Mouse (Mus musculus) hindbrain, embryonic 10.5 days (tissue): ENCODE measurements around the gene I0C0044D17Rik. TPM values are rescaled to one million over a fixed set of nuclear protein-coding genes. Genes with fewer than 3 reads are reported as not detected.
"Not testable (repeated sequence)": the region's sequence is repeated elsewhere in the genome, so short reads cannot be mapped to it uniquely, and the experiment has no call there.

ENCODE experiments used
- DNase-seq: peaks from one replicate; pipeline ENCODE4 v3.0.0-alpha.2; 2017; ENCODE audit warnings: low spot score
- H3K27ac ChIP-seq: fragments of 300-500 bp; sonication (generic); 2 replicates; pipeline ENCODE4 v1.5.1; 2016; ENCODE audit warnings: mild to moderate bottlenecking, moderate library complexity
- H3K27me3 ChIP-seq: fragments of 300-500 bp; sonication (generic); 2 replicates; pipeline ENCODE4 v1.6.1; 2016; ENCODE audit warnings: mild to moderate bottlenecking; ENCODE audit not compliant: poor library complexity, insufficient read depth, severe bottlenecking
- H3K36me3 ChIP-seq: fragments of 300-500 bp; sonication (generic); 2 replicates; pipeline ENCODE4 v1.6.1; 2016; ENCODE audit warnings: mild to moderate bottlenecking, moderate library complexity
- H3K4me1 ChIP-seq: fragments of 300-500 bp; sonication (generic); replicated peaks from 2 replicates; pipeline ENCODE4 v1.6.1; 2016; ENCODE audit warnings: mild to moderate bottlenecking
- H3K4me3 ChIP-seq: fragments of 300-500 bp; sonication (generic); 2 replicates; pipeline ENCODE4 v1.5.1; 2016; ENCODE audit warnings: mild to moderate bottlenecking, moderate library complexity
- H3K9me3 ChIP-seq: fragments of 300-500 bp; sonication (generic); 2 replicates; pipeline ENCODE4 v1.6.1; 2016; ENCODE audit warnings: mild to moderate bottlenecking, moderate library complexity
- WGBS: fragments of 180-500 bp; shearing (Covaris S2); methylation state at CpG from one replicate; pipeline ENCODE4 v1.1.7; 2016; 5-methylcytosine and 5-hydroxymethylcytosine counted together
- polyA plus RNA-seq: library from polyadenylated mRNA; unstranded; fragments of >200 nt; fragmentation: Nextera tagmentation; extraction: Ambion mirVana; gene quantifications from 2 replicates; pipeline ENCODE4 v1.2.1, GENCODE M21; 2016

Gene I0C0044D17Rik
- not detected in 2 replicates for polyA plus RNA-seq

DNA sequence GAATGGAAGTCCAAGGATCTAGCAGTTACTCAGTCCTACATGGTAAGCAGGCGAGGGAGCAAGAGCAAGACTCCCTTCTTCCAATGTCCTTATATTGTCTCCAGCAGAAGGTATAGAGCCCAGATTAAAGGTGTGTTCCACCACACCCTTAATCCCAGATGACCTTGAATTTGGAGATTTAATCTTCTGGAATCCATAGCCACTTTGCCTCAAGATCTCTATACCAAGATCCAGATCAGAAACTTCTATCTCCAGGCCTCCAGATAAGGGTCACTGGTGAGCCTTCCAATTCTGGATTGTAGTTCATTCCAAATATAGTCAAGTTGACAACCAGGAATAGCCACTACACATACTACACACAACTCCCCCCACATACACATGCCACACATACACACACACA is at the start of gene I0C0044D17Rik:
Gene I0C0044D17Rik (minus strand): TSS at position 101 of the 400 bp plus-strand sequence.
- H3K4me1 ChIP-seq = not testable (repeated sequence)

DNA sequence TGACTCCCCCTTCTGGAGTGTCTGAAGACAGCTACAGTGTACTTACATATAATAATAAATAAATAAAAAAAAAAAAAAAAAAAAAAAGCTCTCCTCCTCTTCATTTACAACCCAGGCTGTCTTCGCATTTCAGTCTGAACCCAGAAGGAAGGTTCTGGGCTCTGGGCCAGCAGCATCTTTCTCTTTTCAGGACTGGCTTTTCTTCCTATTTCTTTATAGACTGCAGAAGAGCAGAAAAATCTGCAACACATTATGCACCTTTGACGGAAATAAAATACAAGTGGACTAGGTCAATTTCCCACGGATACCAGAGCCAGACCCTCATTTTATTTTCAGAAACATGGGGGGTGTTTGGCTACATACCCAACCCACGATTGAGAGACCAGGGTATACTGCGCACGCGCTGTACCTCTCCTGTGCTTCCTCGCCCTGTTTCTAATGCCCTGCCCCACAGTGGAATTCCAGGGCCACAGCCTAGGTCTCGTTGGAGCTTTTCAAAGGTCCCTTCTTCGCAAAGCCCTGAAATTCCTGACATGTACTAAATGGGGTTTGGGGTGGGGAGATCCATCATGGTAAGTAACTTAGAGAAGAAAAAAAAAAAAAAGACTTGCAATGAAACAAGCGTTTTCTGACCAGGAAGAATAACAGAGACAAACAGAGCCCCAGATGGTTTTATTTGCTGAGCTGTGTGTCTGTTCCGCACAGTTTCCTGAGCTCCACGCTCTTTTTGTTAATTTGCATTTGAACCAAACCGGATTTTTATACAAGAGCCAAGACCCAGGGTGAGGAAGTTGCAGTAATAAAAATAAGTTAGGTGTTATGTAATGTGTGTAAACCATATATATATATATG is 42.0 kb upstream of the I0C0044D17Rik start:
- Histone ChIP-seq H3K4me1 (no peaks in the 10 kb centered on the region), H3K27me3 (no peaks in the 10 kb centered on the region), H3K36me3 (no peaks in the 10 kb centered on the region), H3K9me3 (0 out of 2 replicates have a peak, but pooled peaks cover 5% of the 10 kb centered on the region), H3K27ac (no peak overlapping the region), H3K4me3 (no peak overlapping the region)
- DNase-seq = no peak
- WGBS = 88% methylated on average over 14 of the region's 14 CpGs

More for the DNA sequence above, at the start of gene I0C0044D17Rik:
- 94% methylated on average over 1 of the region's 1 CpGs for WGBS
- not testable (repeated sequence) for H3K27ac ChIP-seq, DNase-seq, H3K36me3 ChIP-seq, H3K9me3 ChIP-seq, H3K4me3 ChIP-seq
- peaks cover 23% of the 10 kb centered on the region for H3K27me3 ChIP-seq

DNA sequence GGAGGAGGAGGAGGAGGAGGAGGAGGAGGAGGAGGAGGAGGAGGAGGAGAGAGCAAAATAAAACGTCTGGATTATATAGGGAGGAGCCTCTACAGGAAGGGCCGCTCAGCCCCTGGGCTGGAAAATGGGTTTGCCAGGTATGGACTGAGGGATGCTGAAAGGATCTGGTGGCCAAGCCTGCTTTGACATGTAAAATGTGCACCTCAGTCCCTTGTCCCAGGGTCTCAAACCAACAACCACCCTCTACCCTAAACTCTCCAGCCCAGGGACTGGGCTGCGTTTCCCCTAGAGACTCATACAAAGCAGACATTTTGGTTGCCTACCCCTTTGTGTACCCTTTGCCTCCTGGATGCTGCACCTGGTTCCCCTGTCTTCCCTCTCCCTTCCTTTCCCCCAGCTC is 40.9 kb upstream of the I0C0044D17Rik start:
- Histone ChIP-seq H3K4me1 (no peaks in the 10 kb centered on the region), H3K4me3 (no peak overlapping the region), H3K36me3 (no peaks in the 10 kb centered on the region), H3K27me3 (no peaks in the 10 kb centered on the region), H3K9me3 (peaks cover 5% of the 10 kb centered on the region; the same call in 1 of the 2 replicates), H3K27ac (no peak overlapping the region)
- no peak for DNase-seq
- WGBS = 82% methylated on average over 3 of the region's 3 CpGs

DNA sequence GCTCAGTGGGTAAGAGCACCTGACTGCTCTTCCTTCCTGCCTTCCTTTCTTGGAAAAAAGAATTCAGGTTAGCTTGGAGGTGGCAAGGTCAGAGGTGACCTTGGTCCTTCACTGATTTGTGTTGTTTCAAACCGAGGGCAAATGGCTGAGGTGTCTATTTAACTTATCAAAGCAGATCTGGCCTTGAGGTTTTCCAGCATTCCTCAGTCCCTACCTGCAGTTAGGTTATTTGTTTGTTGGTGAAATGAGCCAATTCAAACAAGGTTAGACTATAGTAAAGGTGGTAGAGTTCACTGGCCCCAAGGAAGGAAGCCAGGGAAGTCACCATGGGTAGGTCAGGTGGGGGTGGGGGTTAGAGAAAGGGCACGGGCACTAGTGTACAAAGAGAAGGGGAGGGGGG is 40.5 kb upstream of the I0C0044D17Rik start:
- H3K36me3 ChIP-seq = no peaks in the 10 kb centered on the region
- WGBS = 38% methylated on average over 2 of the region's 2 CpGs
- no peaks in the 10 kb centered on the region for H3K27me3 ChIP-seq
- no peaks in the 10 kb centered on the region for H3K4me1 ChIP-seq
- H3K9me3 ChIP-seq = peaks cover 5% of the 10 kb centered on the region; the same call in 1 of the 2 replicates
- no peak overlapping the region for H3K27ac ChIP-seq
- no peak for DNase-seq
- no peak overlapping the region for H3K4me3 ChIP-seq

DNA sequence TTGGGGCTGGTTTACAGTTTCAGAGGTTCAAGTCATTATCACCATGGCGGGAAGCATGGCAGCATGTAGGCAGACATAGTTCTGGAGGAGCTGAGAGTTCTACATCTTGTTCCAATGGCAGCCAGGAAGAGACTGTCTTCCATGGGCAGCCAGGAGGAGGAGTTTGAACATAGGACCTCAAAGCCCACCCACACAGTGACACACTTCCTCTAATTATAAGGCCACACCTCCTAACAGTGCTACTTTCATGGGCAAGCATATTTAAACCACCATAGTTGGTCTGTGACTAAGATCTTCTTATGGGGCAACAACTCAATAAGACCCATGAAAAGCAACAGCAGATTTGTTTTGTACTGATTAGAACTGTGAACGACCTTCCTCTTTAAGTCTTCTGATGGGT is 39.8 kb upstream of the I0C0044D17Rik start:
- no peak for DNase-seq
- no peak overlapping the region for H3K4me3 ChIP-seq
- H3K4me1 ChIP-seq = no peaks in the 10 kb centered on the region
- WGBS = 92% methylated on average over 2 of the region's 2 CpGs
- no peaks in the 10 kb centered on the region for H3K27me3 ChIP-seq
- no peak overlapping the region for H3K27ac ChIP-seq
- H3K36me3 ChIP-seq = no peaks in the 10 kb centered on the region
- H3K9me3 ChIP-seq = peaks cover 5% of the 10 kb centered on the region; the same call in 1 of the 2 replicates

DNA sequence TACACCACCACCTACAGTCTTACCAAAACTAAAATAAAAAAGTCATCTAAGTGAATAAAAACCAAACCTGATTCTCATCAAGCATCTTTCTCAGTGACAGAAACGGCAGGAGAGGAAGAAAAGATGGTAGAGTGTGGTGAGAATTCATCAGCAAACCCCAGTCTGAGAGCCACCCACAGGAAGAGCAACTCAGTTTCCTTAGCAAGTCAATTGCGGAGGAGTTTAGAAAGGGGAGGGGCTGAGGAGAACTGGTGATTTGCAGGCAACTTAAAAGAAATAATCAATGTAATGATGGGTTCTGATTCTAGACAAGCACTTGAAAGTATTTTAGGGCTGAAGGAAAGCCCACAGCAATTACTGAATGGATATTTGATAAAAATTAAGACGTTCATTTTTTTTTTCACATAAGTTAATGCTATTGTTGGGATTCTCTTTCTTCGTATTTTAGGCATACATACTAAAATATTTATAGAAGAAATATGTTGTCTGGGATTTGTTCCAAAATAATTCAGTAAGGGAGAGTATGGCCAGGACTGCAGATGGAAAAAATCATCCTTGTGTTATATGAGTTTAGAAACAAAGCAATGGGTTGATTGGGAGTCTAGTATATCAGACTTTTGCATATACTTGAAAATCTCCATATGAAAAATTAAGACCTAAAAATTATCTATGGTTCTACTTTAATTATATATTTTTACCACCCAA is 34.7 kb upstream of the I0C0044D17Rik start:
- no peak for DNase-seq
- Histone ChIP-seq H3K4me1 (no peaks in the 10 kb centered on the region), H3K9me3 (no peaks in the 10 kb centered on the region; the same call in 1 of the 2 replicates), H3K36me3 (no peaks in the 10 kb centered on the region), H3K27ac (no peak overlapping the region), H3K27me3 (no peaks in the 10 kb centered on the region), H3K4me3 (no peak overlapping the region)
- WGBS = 84% methylated on average over 4 of the region's 4 CpGs

DNA sequence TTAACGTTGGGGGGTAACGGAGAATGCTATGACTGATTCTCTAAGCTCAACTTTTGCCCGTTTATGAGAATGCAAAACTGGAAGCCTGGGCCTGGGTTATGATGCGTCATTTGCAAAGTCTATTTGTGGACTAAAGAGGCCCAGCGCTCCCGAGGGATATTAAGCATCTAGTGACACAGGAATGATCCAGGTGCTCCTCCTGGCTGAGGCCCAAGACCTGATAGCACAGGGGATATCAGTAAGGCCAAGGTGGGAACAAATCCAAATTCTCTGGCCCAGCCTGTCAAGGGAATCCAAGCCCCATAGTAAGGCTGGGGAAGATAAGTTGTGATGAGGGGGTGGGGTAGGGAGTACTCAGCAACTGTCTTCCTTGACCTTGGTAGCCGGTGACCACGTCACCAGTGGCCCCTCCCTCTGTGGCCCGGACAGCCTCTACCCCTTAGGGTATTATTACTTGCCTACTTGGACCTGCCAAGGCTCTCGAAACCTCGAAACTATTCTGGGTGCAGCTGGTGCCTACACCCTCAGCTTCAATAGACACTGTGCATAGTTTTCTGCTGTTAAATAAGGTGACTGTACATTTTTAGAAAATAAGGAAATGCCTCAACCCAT is 33.5 kb upstream of the I0C0044D17Rik start:
- 89% methylated on average over 11 of the region's 11 CpGs for WGBS
- Histone ChIP-seq H3K4me3 (no peak overlapping the region), H3K9me3 (no peaks in the 10 kb centered on the region; the same call in 1 of the 2 replicates), H3K27ac (no peak overlapping the region), H3K4me1 (no peaks in the 10 kb centered on the region), H3K27me3 (no peaks in the 10 kb centered on the region), H3K36me3 (no peaks in the 10 kb centered on the region)
- no peak for DNase-seq

DNA sequence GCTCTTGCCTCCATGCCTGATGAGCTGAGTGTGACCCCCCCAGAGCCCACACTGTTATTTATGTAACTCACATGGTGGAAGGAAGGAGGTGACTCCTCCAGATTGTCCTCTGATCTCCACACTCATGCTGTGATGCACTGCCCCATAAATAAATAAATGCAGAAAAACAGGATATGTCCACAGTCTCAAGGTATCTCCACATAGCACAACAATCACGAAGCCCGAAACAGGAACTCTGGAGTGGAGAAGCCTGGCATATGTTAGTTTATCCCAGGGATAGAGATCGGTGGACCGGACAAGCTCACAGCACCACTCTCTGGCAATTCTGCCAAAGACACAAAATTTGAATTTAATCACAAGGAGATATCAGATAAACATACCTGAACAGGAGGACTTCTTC is 30.3 kb upstream of the I0C0044D17Rik start:
- WGBS = 86% methylated on average over 4 of the region's 4 CpGs
- Histone ChIP-seq H3K27ac (no peak overlapping the region), H3K36me3 (no peaks in the 10 kb centered on the region), H3K9me3 (no peaks in the 10 kb centered on the region), H3K27me3 (no peaks in the 10 kb centered on the region), H3K4me1 (no peaks in the 10 kb centered on the region), H3K4me3 (no peak overlapping the region)
- DNase-seq = no peak

DNA sequence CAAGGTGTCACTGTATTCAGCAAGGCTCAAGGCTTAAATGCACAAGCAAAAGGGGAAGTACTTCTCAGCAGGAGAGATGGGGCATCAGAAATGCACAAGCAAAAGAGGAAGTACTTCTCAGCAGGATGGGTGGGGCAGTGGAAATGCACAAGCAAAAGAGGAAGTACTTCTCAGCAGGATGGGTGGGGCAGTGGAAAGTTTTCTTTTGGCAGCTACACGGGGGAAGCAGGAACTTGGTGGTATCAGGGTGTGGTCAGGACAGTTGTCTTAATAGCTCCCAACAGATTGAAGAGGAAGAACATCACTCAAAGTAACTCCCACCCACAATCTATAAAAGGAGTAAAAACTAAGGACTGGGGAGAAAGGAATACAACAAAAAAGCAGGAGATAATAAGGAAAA is 26.8 kb upstream of the I0C0044D17Rik start:
- not testable (repeated sequence) for H3K27ac ChIP-seq, H3K36me3 ChIP-seq, H3K9me3 ChIP-seq, H3K27me3 ChIP-seq, H3K4me1 ChIP-seq, DNase-seq, H3K4me3 ChIP-seq
- WGBS = 91% methylated on average over 1 of the region's 1 CpGs

DNA sequence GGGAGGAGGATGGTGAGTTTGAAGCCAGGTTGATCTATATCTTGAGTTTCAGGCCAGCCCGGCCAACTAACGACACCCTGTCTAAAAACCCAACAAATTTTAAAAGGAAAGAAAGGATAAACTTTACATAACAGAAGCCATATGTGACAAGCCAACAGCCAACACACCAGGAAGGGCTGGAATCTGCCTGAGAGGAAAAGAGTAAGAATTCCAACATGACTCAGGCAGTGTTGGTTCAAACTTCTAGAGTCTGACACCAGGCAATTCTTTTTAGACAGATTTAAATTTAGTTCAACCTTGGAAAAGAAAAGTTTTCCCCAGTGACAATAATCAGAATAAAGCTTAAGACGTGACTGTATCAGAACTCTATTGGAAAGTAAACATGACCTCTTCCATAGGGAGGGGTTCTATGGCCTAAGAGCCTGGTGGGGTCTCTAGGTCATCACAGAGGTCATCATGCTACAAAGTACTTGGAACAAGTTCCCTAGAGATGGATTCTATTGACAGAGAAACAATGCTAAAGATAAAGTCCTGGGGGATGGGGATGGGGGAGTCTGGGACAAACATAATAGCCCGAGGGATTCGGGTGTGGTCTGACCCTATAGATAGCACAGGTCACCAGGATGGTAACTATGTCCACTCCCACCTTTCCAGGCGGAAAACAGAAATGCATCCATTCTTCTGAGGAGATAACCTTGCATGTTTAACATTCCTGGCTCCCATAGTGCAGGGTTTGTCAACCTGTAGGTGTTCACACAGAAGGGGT is 23.7 kb upstream of the I0C0044D17Rik start:
- Histone ChIP-seq H3K36me3 (no peaks in the 10 kb centered on the region), H3K4me1 (0 out of 2 replicates have a peak, but pooled peaks cover 9% of the 10 kb centered on the region), H3K27me3 (peaks cover 37% of the 10 kb centered on the region), H3K9me3 (no peaks in the 10 kb centered on the region), H3K27ac (no peak overlapping the region), H3K4me3 (no peak overlapping the region)
- no peak for DNase-seq
- WGBS = 66% methylated on average over 6 of the region's 6 CpGs

DNA sequence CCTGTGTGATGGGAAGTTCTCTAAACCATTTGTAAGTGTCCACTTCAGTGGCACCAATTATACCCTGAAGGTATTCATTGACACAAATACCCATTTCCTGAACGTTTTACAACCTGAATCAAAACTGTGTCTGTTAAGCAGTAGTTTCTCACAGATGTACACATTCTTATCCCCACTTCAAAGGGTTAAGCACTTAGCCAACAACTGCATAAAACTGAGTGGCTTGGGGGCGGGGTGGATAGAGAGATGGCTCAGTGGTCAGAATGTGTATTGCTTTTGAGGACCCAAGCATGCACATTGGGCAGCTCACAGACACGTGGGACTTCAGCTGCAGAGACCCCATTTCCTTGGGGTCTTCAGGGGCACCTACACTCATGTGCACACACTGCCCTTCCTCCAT is 22.8 kb upstream of the I0C0044D17Rik start:
- 0 out of 2 replicates have a peak, but pooled peaks cover 9% of the 10 kb centered on the region for H3K4me1 ChIP-seq
- no peaks in the 10 kb centered on the region for H3K36me3 ChIP-seq
- H3K9me3 ChIP-seq = no peaks in the 10 kb centered on the region
- WGBS = 63% methylated on average over 3 of the region's 3 CpGs
- no peak overlapping the region for H3K27ac ChIP-seq
- H3K27me3 ChIP-seq = peaks cover 42% of the 10 kb centered on the region
- no peak overlapping the region for H3K4me3 ChIP-seq
- no peak for DNase-seq

DNA sequence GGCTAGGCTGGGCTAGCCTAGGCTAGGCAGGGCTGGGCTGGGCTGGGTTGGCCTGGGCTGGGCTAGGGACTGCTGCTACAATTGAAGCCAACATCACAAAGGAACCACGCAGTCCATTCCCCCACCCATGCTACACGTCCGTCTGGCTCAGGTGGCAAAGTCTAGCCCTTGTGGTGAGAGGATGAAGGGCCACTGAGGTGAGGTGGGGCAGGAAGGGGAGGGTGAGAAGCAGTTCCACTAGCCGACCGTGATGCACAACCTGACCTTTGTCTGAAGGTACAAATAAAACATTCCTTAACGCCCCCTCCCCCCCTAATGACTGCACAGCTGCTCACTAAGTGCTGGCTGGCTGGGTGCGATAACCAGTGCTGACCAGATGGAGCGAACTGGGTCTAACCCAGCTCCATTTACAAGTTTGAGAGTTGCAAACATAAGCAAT is 22.1 kb upstream of the I0C0044D17Rik start:
- Histone ChIP-seq H3K36me3 (no peaks in the 10 kb centered on the region), H3K9me3 (no peaks in the 10 kb centered on the region), H3K27ac (no peak overlapping the region), H3K27me3 (peaks cover 42% of the 10 kb centered on the region), H3K4me3 (no peak overlapping the region), H3K4me1 (peaks cover 13% of the 10 kb centered on the region)
- no peak for DNase-seq
- 63% methylated on average over 8 of the region's 8 CpGs for WGBS
